ENCODE assay signal across 7 mouse cellular contexts in the genomic region with DNA sequence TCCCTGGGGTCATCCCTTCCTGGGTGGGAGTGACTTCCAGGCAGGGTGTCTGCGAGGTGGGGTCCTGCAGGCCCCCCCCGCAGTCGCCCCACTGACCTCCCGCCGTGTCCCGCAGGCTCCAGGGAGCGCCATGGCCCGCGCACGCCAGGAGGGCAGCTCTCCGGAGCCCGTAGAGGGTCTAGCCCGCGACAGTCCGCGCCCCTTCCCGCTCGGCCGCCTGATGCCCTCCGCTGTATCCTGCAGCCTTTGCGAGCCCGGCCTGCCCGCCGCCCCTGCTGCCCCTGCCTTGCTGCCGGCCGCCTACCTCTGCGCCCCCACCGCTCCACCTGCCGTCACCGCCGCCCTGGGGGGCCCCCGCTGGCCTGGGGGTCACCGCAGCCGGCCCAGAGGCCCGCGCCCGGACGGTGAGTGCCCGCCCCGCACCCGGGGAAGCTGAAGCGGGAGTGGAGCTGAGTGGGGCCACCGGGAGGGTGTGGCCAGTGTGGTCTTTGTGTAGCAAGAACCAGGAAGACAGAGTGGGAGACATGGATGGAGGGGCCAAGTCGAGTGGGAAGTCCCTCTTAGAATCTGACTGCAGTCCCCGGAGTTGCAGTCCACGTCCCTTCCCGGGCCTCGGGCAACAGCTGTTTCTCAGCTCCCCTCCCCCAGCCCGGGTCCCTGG. TPM values are rescaled to one million over a fixed set of nuclear protein-coding genes. Genes with fewer than 3 reads are reported as not detected.
DNase-seq lines count a peak whose midpoint lies in the region; ATAC-seq and TF ChIP-seq lines count a peak whose summit lies in the region.

No protein-coding gene starts in this region.

- H3K9me3 ChIP-seq in ES-E14 (ENCODE audit: control insufficient read depth, insufficient read depth, low read depth, low read length), result no peaks in the 10 kb centered on the region
- H3K9me3 ChIP-seq in forebrain, postnatal 0 days (ENCODE audit: low read length), result no peaks in the 10 kb centered on the region
- no peaks in the 10 kb centered on the region for H3K9me3 ChIP-seq in hindbrain, embryonic 13.5 days
- no peaks in the 10 kb centered on the region for H3K9me3 ChIP-seq in liver, embryonic 13.5 days (replicated peaks)
- no peaks in the 10 kb centered on the region for H3K9me3 ChIP-seq in neural tube, embryonic 11.5 days (ENCODE audit: control insufficient read depth, low read length)

- H3K27ac ChIP-seq in ES-E14 (ENCODE audit: insufficient read depth, low read depth, low read length, poor library complexity, severe bottlenecking), result no peak overlapping the region
- peak overlapping the region; percentile 64 for H3K27ac ChIP-seq in forebrain, postnatal 0 days (ENCODE audit: low read depth, low read length)
- H3K27ac ChIP-seq in hindbrain, embryonic 13.5 days, result peak overlapping the region; percentile 97
- H3K27ac ChIP-seq in liver, embryonic 13.5 days, result peak overlapping the region; percentile 99
- peak overlapping the region; percentile 93 for H3K27ac ChIP-seq in neural tube, embryonic 11.5 days (ENCODE audit: low read depth, low read length)

- H3K36me3 ChIP-seq in ES-E14 (ENCODE audit: control insufficient read depth, insufficient read depth, low read length, poor library complexity, severe bottlenecking), result peaks cover 12% of the 10 kb centered on the region
- H3K36me3 ChIP-seq in forebrain, postnatal 0 days (ENCODE audit: insufficient read depth), result peaks cover 7% of the 10 kb centered on the region
- peaks cover 9% of the 10 kb centered on the region; the same call in 1 of the 2 replicates for H3K36me3 ChIP-seq in hindbrain, embryonic 13.5 days
- H3K36me3 ChIP-seq in liver, embryonic 13.5 days, result peaks cover 9% of the 10 kb centered on the region
- H3K36me3 ChIP-seq in neural tube, embryonic 11.5 days (ENCODE audit: control insufficient read depth, insufficient read depth, low read length), result no peaks in the 10 kb centered on the region

- in situ Hi-C loops in ES-E14 (cut with MboI; ENCODE audit: low sequenced_read_pairs in 2 of 2, unreplicated experiment in 2 of 2), result no loop called here

- no peaks in the 10 kb centered on the region for H3K27me3 ChIP-seq in forebrain, postnatal 0 days (ENCODE audit: insufficient read depth, low read length)
- no peaks in the 10 kb centered on the region for H3K27me3 ChIP-seq in hindbrain, embryonic 13.5 days
- H3K27me3 ChIP-seq in liver, embryonic 13.5 days, result peaks cover 18% of the 10 kb centered on the region
- no peaks in the 10 kb centered on the region for H3K27me3 ChIP-seq in neural tube, embryonic 11.5 days (ENCODE audit: control insufficient read depth, insufficient read depth, low read length)

- ATAC-seq in forebrain, postnatal 0 days, result no peak
- no peak for ATAC-seq in hindbrain, embryonic 13.5 days (ENCODE audit: low FRiP score)
- ATAC-seq in liver, embryonic 13.5 days (ENCODE audit: low read depth), result no peak
- ATAC-seq in neural tube, embryonic 11.5 days (ENCODE audit: insufficient read depth, low FRiP score, low TSS enrichment), result no peak

- peak overlapping the region; percentile 98 for H3K4me2 ChIP-seq in forebrain, postnatal 0 days (ENCODE audit: low read depth)
- peak overlapping the region; percentile 96 for H3K4me2 ChIP-seq in hindbrain, embryonic 13.5 days
- H3K4me2 ChIP-seq in liver, embryonic 13.5 days, result peak overlapping the region; percentile 100
- H3K4me2 ChIP-seq in neural tube, embryonic 11.5 days (ENCODE audit: low read depth), result peak overlapping the region; percentile 99

- DNase-seq in ES-E14 (ENCODE audit: low read depth, low spot score), result no peak
- peak; percentile 26 for DNase-seq in adrenal gland, postnatal 25 days
- DNase-seq in forebrain, postnatal 0 days, result no peak
- DNase-seq in liver, embryonic 13.5 days, result peak; percentile 28
- peak; percentile 46 for DNase-seq in neural tube, embryonic 11.5 days (ENCODE audit: low spot score)
- no peak for DNase-seq in layer of hippocampus, adult 8-10 months (ENCODE audit: low spot score in 2 of 2)

- peak overlapping the region; percentile 62 for H3K9ac ChIP-seq in ES-E14 (ENCODE audit: insufficient read depth, low read depth, low read length, poor library complexity, severe bottlenecking)
- H3K9ac ChIP-seq in forebrain, postnatal 0 days, result peak overlapping the region; percentile 82
- H3K9ac ChIP-seq in hindbrain, embryonic 13.5 days, result peak overlapping the region; percentile 92
- H3K9ac ChIP-seq in liver, embryonic 13.5 days, result peak overlapping the region; percentile 99
- H3K9ac ChIP-seq in neural tube, embryonic 11.5 days (ENCODE audit: low read length), result peak overlapping the region; percentile 95

- WGBS in forebrain, postnatal 0 days, result 1% methylated on average over 43 of the region's 49 CpGs
- under 1% methylated on average over 40 of the region's 49 CpGs for WGBS in hindbrain, embryonic 13.5 days
- WGBS in liver, embryonic 13.5 days (ENCODE audit: insufficient replicate concordance), result under 1% methylated on average over 49 of the region's 49 CpGs
- under 1% methylated on average over 49 of the region's 49 CpGs for WGBS in neural tube, embryonic 11.5 days

- H3K4me1 ChIP-seq in ES-E14 (ENCODE audit: control insufficient read depth in 2 of 2, insufficient read depth in 2 of 2, low read length in 2 of 2, poor library complexity in 1 of 2), result peaks cover 4 to 27% of the 10 kb centered on the region in 2 experiments; a peak in 2 of 4 replicates
- peaks cover 15% of the 10 kb centered on the region for H3K4me1 ChIP-seq in forebrain, postnatal 0 days (ENCODE audit: insufficient read depth)
- H3K4me1 ChIP-seq in hindbrain, embryonic 13.5 days (replicated peaks), result peaks cover 59% of the 10 kb centered on the region
- peaks cover 79% of the 10 kb centered on the region for H3K4me1 ChIP-seq in liver, embryonic 13.5 days (replicated peaks)
- H3K4me1 ChIP-seq in neural tube, embryonic 11.5 days (ENCODE audit: control insufficient read depth, insufficient read depth, low read length), result peaks cover 41% of the 10 kb centered on the region

- TF ChIP-seq CTCF in forebrain, postnatal 0 days (IDR thresholded peaks at IDR 0.05; ENCODE audit: low read depth), result no peak

- H3K4me3 ChIP-seq in ES-E14 (ENCODE audit: insufficient read depth in 1 of 2, low read depth in 1 of 2, low read length in 2 of 2, poor library complexity in 1 of 2, severe bottlenecking in 1 of 2), result peak overlapping the region; percentile 94 to 99
- H3K4me3 ChIP-seq in forebrain, postnatal 0 days (ENCODE audit: low read depth, low read length), result peak overlapping the region; percentile 72
- H3K4me3 ChIP-seq in hindbrain, embryonic 13.5 days, result peak overlapping the region; percentile 68
- H3K4me3 ChIP-seq in liver, embryonic 13.5 days (replicated peaks), result peak overlapping the region; percentile 91
- peak overlapping the region; percentile 76 for H3K4me3 ChIP-seq in neural tube, embryonic 11.5 days (ENCODE audit: low read depth, low read length)

TF ChIP-seq in ES-E14, 5 proteins besides CTCF, POLR2A, EP300 and RAD21 (continues in another document):
- TF ChIP-seq CHD2 (IDR thresholded peaks at IDR 0.05; ENCODE audit: low read depth, low read length) (no peak), MAFK (IDR thresholded peaks at IDR 0.05; ENCODE audit: insufficient read depth, low read depth, low read length) (no peak), ZNF384 (IDR thresholded peaks at IDR 0.05; ENCODE audit: low read depth, low read length) (no peak), HCFC1 (IDR thresholded peaks at IDR 0.05; ENCODE audit: borderline replicate concordance, insufficient read depth, low read length) (no peak)

RNA-seq across cellular contexts. Expression of a gene that starts 3.9 kb away (rescaled TPM):
- total RNA-seq in ES-E14 (2012; rRNA removed), result 21.9 and 34.9 TPM in 2 replicates
- total RNA-seq in adrenal gland, postnatal 25 days (2021), result 6.8 and 11.5 TPM in 2 replicates
- 41.2 and 57.8 TPM in 2 replicates for total RNA-seq in forebrain, postnatal 0 days (2014; rRNA removed)
- 40.0 and 40.2 TPM in 2 replicates for polyA plus RNA-seq in forebrain, postnatal 0 days (2015; fragmentation: Nextera tagmentation; extraction: Ambion mirVana)
- polyA plus RNA-seq in hindbrain, embryonic 13.5 days (2015; fragmentation: Nextera tagmentation; extraction: Ambion mirVana), result 24.0 and 24.2 TPM in 2 replicates
- polyA plus RNA-seq in liver, embryonic 13.5 days (2015; fragmentation: Nextera tagmentation; extraction: Ambion mirVana), result 4.1 and 4.5 TPM in 2 replicates
- 8.4 and 11.9 TPM in 2 replicates for polyA plus RNA-seq in neural tube, embryonic 11.5 days (2014; fragmentation: Nextera tagmentation; extraction: Ambion mirVana)
- total RNA-seq in layer of hippocampus, adult 8-10 months (2022), result 10 to 100 TPM in 3 of 4 experiments, 1 to 10 TPM in 1; 8.9 to 14.4 (median 10.9) TPM

RNA-seq across cellular contexts. Expression of a gene that starts 25.5 kb away (rescaled TPM):
- 53.9 and 70.3 TPM in 2 replicates for total RNA-seq in ES-E14 (2012; rRNA removed)
- total RNA-seq in adrenal gland, postnatal 25 days (2021), result 83.5 and 93.6 TPM in 2 replicates
- total RNA-seq in forebrain, postnatal 0 days (2014; rRNA removed), result 31.6 and 38.2 TPM in 2 replicates
- 12.8 and 18.6 TPM in 2 replicates for polyA plus RNA-seq in forebrain, postnatal 0 days (2015; fragmentation: Nextera tagmentation; extraction: Ambion mirVana)
- 23.9 and 27.9 TPM in 2 replicates for polyA plus RNA-seq in hindbrain, embryonic 13.5 days (2015; fragmentation: Nextera tagmentation; extraction: Ambion mirVana)
- polyA plus RNA-seq in liver, embryonic 13.5 days (2015; fragmentation: Nextera tagmentation; extraction: Ambion mirVana), result 12.6 and 17.5 TPM in 2 replicates
- 19.6 and 20.8 TPM in 2 replicates for polyA plus RNA-seq in neural tube, embryonic 11.5 days (2014; fragmentation: Nextera tagmentation; extraction: Ambion mirVana)
- total RNA-seq in layer of hippocampus, adult 8-10 months (2022), result 10 to 100 TPM; 72.6 to 88.3 (median 86.3) TPM

RNA-seq across cellular contexts. Expression of a gene that starts 38.7 kb away (rescaled TPM):
- total RNA-seq in ES-E14 (2012; rRNA removed), result 2.1 TPM in 2 replicates
- total RNA-seq in adrenal gland, postnatal 25 days (2021), result 15.6 and 26.0 TPM in 2 replicates
- 36.9 and 43.2 TPM in 2 replicates for total RNA-seq in forebrain, postnatal 0 days (2014; rRNA removed)
- polyA plus RNA-seq in forebrain, postnatal 0 days (2015; fragmentation: Nextera tagmentation; extraction: Ambion mirVana), result 63.6 and 68.4 TPM in 2 replicates
- polyA plus RNA-seq in hindbrain, embryonic 13.5 days (2015; fragmentation: Nextera tagmentation; extraction: Ambion mirVana), result 33.4 and 33.8 TPM in 2 replicates
- polyA plus RNA-seq in liver, embryonic 13.5 days (2015; fragmentation: Nextera tagmentation; extraction: Ambion mirVana), result 3.9 and 4.4 TPM in 2 replicates
- 12.7 and 13.8 TPM in 2 replicates for polyA plus RNA-seq in neural tube, embryonic 11.5 days (2014; fragmentation: Nextera tagmentation; extraction: Ambion mirVana)
- 10 to 100 TPM; 30.9 to 39.3 (median 33.1) TPM for total RNA-seq in layer of hippocampus, adult 8-10 months (2022)

RNA-seq across cellular contexts. Expression of a gene that starts 52.8 kb away (rescaled TPM):
- total RNA-seq in ES-E14 (2012; rRNA removed), result not detected in 2 replicates
- total RNA-seq in adrenal gland, postnatal 25 days (2021), result 2.0 and 3.2 TPM in 2 replicates
- total RNA-seq in forebrain, postnatal 0 days (2014; rRNA removed), result 0.52 and 1.2 TPM in 2 replicates
- polyA plus RNA-seq in forebrain, postnatal 0 days (2015; fragmentation: Nextera tagmentation; extraction: Ambion mirVana), result 1.7 TPM in 2 replicates
- 1.7 and 2.3 TPM in 2 replicates for polyA plus RNA-seq in hindbrain, embryonic 13.5 days (2015; fragmentation: Nextera tagmentation; extraction: Ambion mirVana)
- 1.4 TPM in 2 replicates for polyA plus RNA-seq in liver, embryonic 13.5 days (2015; fragmentation: Nextera tagmentation; extraction: Ambion mirVana)
- 2.1 and 2.3 TPM in 2 replicates for polyA plus RNA-seq in neural tube, embryonic 11.5 days (2014; fragmentation: Nextera tagmentation; extraction: Ambion mirVana)
- 1 to 10 TPM in 3 of 4 experiments, under 1 TPM in 1; 0.61 to 5.4 (median 3.0) TPM for total RNA-seq in layer of hippocampus, adult 8-10 months (2022)

Comparison
In these comparisons a context has a peak if more than half of its experiments do, and no peak if none do; other contexts are left out.
1. DNase-seq: peak in adrenal gland, postnatal 25 days (single experiment), liver, embryonic 13.5 days (single experiment) and neural tube, embryonic 11.5 days (single experiment); none in ES-E14 (single experiment), forebrain, postnatal 0 days (single experiment) and layer of hippocampus, adult 8-10 months (0 of 2).
2. Peak in every context shown above with its lines, with median percentiles within 50 percentile points of each other: H3K4me3 ChIP-seq, H3K9ac ChIP-seq and H3K4me2 ChIP-seq.